Mouse (Mus musculus): ENCODE measurements around the gene Gm11096.

GRCm38 (mm10) chr17:81473363-81473762, 31.8 kb downstream of the Gm11096 start:
- TF ChIP-seq CTCF (IDR thresholded peaks at IDR 0.05) (no peak), POLR2A (IDR thresholded peaks at IDR 0.05; ENCODE audit: insufficient read depth, low read depth, low read length) (no peak)

Measured in heart, adult 2 months (tissue).